Mouse (Mus musculus) heart, embryonic 12.5 days (tissue): ENCODE data around the gene Aass. TPM values are rescaled to one million over a fixed set of nuclear protein-coding genes. Genes with fewer than 3 reads are reported as not detected.
"Not testable (repeated sequence)": the region's sequence is repeated elsewhere in the genome, so short reads cannot be mapped to it uniquely, and the experiment has no call there.

ENCODE experiments used
- ATAC-seq: fragments of 200-750 bp; cut with Nextera tagmentation; 2 replicates; pipeline ENCODE4 v1.8.0; 2017; ENCODE audit warnings: moderate TSS enrichment, moderate library complexity; ENCODE audit not compliant: insufficient number of reproducible peaks, low FRiP score
- H3K27ac ChIP-seq: fragments of 300-500 bp; sonication (generic); 2 replicates; pipeline ENCODE4 v1.5.1; 2016; ENCODE audit warnings: mild to moderate bottlenecking, moderate library complexity; ENCODE audit not compliant: poor library complexity, severe bottlenecking
- H3K27me3 ChIP-seq: fragments of 300-500 bp; sonication (generic); replicated peaks from 2 replicates; pipeline ENCODE4 v1.6.1; 2016; ENCODE audit warnings: mild to moderate bottlenecking, moderate library complexity
- H3K36me3 ChIP-seq: fragments of 300-500 bp; sonication (generic); 2 replicates; pipeline ENCODE4 v1.6.1; 2016; ENCODE audit warnings: mild to moderate bottlenecking, moderate library complexity
- H3K4me1 ChIP-seq: fragments of 300-500 bp; sonication (generic); replicated peaks from 2 replicates; pipeline ENCODE4 v1.6.1; 2016; ENCODE audit warnings: mild to moderate bottlenecking
- H3K4me2 ChIP-seq: fragments of 300-500 bp; sonication (generic); 2 replicates; pipeline ENCODE4 v1.6.1; 2016; ENCODE audit warnings: mild to moderate bottlenecking, moderate library complexity
- H3K4me3 ChIP-seq: fragments of 300-500 bp; sonication (generic); 2 replicates; pipeline ENCODE4 v1.5.1; 2016; ENCODE audit warnings: mild to moderate bottlenecking
- H3K9ac ChIP-seq: fragments of 300-500 bp; sonication (generic); 2 replicates; pipeline ENCODE4 v1.6.1; 2016; ENCODE audit warnings: mild to moderate bottlenecking, moderate library complexity
- H3K9me3 ChIP-seq: fragments of 300-500 bp; sonication (generic); replicated peaks from 2 replicates; pipeline ENCODE4 v1.6.1; 2016; ENCODE audit warnings: mild to moderate bottlenecking, moderate library complexity
- WGBS: fragments of 180-500 bp; shearing (Covaris S2); methylation state at CpG from one replicate; pipeline ENCODE4 v1.1.7; 2016; 5-methylcytosine and 5-hydroxymethylcytosine counted together
- polyA plus RNA-seq: library from polyadenylated mRNA; unstranded; fragments of >200 nt; fragmentation: Nextera tagmentation; extraction: Ambion mirVana; gene quantifications from 2 replicates; pipeline ENCODE4 v1.2.1, GENCODE M21; 2016

Gene Aass
- polyA plus RNA-seq, 1 experiment from 2014 or later = 0.82 TPM

DNA sequence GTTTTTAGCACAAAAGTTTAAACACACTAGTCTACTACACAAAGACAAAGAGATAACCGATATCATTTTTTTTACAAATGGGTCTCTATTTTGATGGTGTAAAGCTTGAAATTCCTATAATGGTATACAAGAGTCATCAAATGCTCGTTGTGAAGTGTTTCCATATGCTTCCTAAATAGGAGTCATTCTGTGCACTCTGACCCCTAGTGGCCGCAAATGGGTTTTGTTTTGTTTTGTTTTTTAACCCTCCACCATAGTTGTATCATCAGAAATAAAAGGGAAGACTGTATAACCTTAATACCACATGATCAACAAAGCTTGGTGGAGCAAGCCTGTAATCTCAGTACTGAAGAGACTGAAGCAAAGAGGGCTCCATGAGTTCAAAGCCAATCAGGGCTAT is 9.9 kb downstream of the Aass start:
- Histone ChIP-seq H3K4me2 (no peak overlapping the region), H3K9ac (no peak overlapping the region), H3K4me1 (no peaks in the 10 kb centered on the region), H3K9me3 (no peaks in the 10 kb centered on the region), H3K4me3 (no peak overlapping the region), H3K27me3 (no peaks in the 10 kb centered on the region), H3K36me3 (no peaks in the 10 kb centered on the region), H3K27ac (no peak overlapping the region)
- ATAC-seq = no peak
- 38% methylated on average over 3 of the region's 3 CpGs for WGBS

- no peaks in the 10 kb centered on the region for H3K4me1 ChIP-seq
- no peak for ATAC-seq
- no peak overlapping the region for H3K4me2 ChIP-seq
- H3K9me3 ChIP-seq = no peaks in the 10 kb centered on the region
- H3K36me3 ChIP-seq = no peaks in the 10 kb centered on the region
- H3K4me3 ChIP-seq = no peak overlapping the region
- WGBS = 74% methylated on average over 6 of the region's 6 CpGs
- H3K9ac ChIP-seq = no peak overlapping the region
- no peaks in the 10 kb centered on the region for H3K27me3 ChIP-seq
- no peak overlapping the region for H3K27ac ChIP-seq
Observed at GRCm38 (mm10) chr6:23114781-23115180, 18.0 kb downstream of the Aass start.

DNA sequence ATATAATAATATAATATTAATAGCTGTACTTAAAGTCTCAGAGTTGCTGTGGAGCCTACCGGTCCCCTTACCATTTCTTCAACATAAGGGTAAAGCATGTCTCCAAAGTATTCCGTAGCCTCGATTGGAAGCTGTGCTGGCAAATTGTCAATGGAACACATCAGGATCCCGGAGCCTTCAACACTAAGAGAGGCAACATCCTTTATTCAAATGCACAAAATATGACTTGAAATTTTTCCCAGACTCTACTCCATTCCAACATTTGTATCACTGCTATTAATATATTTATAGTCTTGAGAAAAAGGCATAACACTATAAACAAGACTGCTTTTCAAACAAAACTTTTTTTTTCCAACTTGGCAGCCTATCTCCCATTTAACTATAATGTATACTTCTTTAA is 25.7 kb downstream of the Aass start:
- H3K9me3 ChIP-seq = no peaks in the 10 kb centered on the region
- no peaks in the 10 kb centered on the region for H3K27me3 ChIP-seq
- no peak overlapping the region for H3K9ac ChIP-seq
- no peak overlapping the region for H3K27ac ChIP-seq
- no peak overlapping the region for H3K4me3 ChIP-seq
- no peaks in the 10 kb centered on the region for H3K36me3 ChIP-seq
- WGBS = 82% methylated on average over 4 of the region's 4 CpGs
- ATAC-seq = no peak
- no peak overlapping the region for H3K4me2 ChIP-seq
- 0 out of 2 replicates have a peak, but pooled peaks cover 4% of the 10 kb centered on the region for H3K4me1 ChIP-seq

DNA sequence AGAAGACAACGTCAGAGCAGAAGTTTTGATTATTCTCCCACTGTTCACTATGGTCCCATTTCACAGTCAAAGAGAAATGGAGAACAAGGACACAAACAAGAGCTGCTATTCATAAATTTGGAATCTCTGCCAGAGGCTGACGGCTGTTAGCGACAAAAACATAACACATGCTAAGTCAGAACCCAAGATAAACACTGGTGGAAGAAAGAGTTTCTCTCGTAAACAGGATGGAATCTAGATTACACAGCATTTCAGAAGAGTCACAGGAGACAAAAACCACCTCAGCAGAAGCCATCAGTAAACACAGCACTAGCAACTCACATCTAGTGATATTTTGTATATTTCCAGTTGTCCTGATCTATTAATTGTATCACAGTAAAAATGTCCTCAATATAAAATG is 26.4 kb downstream of the Aass start:
- Histone ChIP-seq H3K9me3 (no peaks in the 10 kb centered on the region), H3K36me3 (no peaks in the 10 kb centered on the region), H3K9ac (no peak overlapping the region), H3K4me1 (0 out of 2 replicates have a peak, but pooled peaks cover 4% of the 10 kb centered on the region), H3K27ac (no peak overlapping the region), H3K4me2 (no peak overlapping the region), H3K27me3 (no peaks in the 10 kb centered on the region), H3K4me3 (no peak overlapping the region)
- 47% methylated on average over 4 of the region's 4 CpGs for WGBS
- no peak for ATAC-seq

- not testable (repeated sequence) for H3K27ac ChIP-seq, H3K9ac ChIP-seq, H3K36me3 ChIP-seq, ATAC-seq, H3K27me3 ChIP-seq, H3K9me3 ChIP-seq, H3K4me2 ChIP-seq, H3K4me3 ChIP-seq, H3K4me1 ChIP-seq
- WGBS = 79% methylated on average over 11 of the region's 11 CpGs
Observed at GRCm38 (mm10) chr6:23090346-23091055, 42.3 kb downstream of the Aass start.

DNA sequence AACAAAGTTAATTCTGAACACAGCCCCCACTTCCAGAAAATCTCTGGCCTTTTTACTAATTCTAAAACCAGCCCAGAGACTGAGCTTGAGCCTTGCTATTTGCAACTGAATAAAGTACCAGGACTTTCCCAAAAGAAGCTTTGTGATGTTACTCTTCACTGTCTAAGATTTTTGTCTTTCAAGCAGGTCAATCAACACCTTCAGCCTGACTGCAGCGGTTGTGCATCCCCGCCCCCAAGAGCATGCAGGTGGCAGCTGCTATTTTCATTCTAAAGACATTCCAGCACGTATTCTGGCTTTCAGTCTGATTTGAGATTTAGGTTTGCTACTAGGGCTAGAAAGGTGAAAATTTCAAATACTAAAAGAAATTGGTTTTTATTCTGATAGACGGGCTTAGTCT is 43.5 kb downstream of the Aass start:
- peak overlapping the region; percentile 25; the same call in 1 of the 2 replicates for H3K27ac ChIP-seq
- WGBS = 52% methylated on average over 4 of the region's 4 CpGs
- not testable (repeated sequence) for H3K9ac ChIP-seq, H3K27me3 ChIP-seq, H3K4me3 ChIP-seq, H3K9me3 ChIP-seq, ATAC-seq, H3K36me3 ChIP-seq, H3K4me1 ChIP-seq, H3K4me2 ChIP-seq

DNA sequence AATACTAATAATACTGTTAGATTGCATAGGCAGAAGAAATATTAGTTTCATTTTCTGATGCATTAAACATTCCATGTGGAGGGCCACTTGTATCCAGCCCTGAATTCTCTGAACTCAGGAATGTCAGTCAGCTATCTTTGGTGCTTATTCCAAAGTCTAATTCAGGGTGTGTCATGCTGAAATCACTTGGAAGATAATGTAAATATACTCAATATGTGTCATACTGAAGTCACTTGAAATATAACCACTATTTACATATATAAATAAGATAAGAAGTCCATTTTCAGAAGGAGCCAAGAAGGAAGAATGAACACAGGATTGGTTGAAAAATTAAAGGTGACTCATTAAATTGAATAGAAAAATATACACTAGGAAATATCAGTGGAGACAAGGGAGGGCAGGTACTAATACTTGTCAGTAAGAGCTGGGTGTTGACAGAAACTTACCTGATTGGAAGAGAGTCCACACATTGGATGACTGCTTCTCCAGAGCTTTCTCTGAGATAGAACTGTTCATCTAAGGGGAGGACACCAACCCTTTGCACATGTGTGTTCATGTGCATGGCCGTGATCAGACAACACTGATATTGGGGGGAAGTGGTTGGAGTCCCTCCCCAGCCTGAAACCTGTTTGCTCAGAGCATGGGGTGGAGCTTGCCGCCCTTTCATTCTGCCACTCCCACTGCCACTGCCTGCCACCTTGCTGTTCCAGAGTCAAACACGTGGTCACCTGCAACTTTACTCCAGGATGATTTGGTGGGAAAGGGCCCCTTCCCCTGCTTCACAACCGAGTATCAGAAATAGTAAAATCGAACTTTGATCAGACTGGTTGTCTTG is 48.0 kb downstream of the Aass start:
- Histone ChIP-seq H3K27ac (no peak overlapping the region), H3K4me3 (no peak overlapping the region), H3K9ac (no peak overlapping the region), H3K9me3 (peaks cover 6% of the 10 kb centered on the region), H3K4me1 (peaks cover 5% of the 10 kb centered on the region), H3K4me2 (no peak overlapping the region), H3K36me3 (no peaks in the 10 kb centered on the region), H3K27me3 (no peaks in the 10 kb centered on the region)
- 83% methylated on average over 5 of the region's 5 CpGs for WGBS
- ATAC-seq = no peak

GRCm38 (mm10) chr6:23079991-23080680 is 52.6 kb downstream of the Aass start:
- 42% methylated on average over 3 of the region's 3 CpGs for WGBS
- no peak overlapping the region for H3K9ac ChIP-seq
- H3K27ac ChIP-seq = 0 out of 2 replicates have a peak overlapping the region, but pooled peaks have one; percentile 40
- no peaks in the 10 kb centered on the region for H3K36me3 ChIP-seq
- H3K27me3 ChIP-seq = no peaks in the 10 kb centered on the region
- no peak for ATAC-seq
- peaks cover 10% of the 10 kb centered on the region for H3K4me1 ChIP-seq
- no peak overlapping the region for H3K4me3 ChIP-seq
- H3K9me3 ChIP-seq = no peaks in the 10 kb centered on the region
- H3K4me2 ChIP-seq = no peak overlapping the region

DNA sequence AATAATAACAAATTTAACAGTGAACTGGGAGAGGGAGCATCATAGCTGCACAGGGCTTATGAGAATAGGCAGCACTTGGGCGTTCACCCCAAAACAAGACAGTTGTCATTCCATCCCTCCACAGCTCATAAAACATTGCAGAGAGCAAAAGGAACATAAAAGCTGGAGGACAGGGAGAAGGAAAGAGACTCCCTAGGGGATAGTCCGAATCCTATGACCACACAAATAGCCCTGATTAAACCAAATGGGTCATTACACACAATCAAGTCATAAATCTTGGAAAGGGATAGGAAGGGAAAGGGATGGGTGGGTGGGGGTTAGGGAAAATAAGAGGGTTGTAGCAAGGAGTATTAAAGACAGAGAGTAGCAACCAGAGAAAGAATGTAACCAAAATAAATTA is 54.5 kb downstream of the Aass start:
- no peak for ATAC-seq
- no peak overlapping the region for H3K4me3 ChIP-seq
- H3K27me3 ChIP-seq = no peaks in the 10 kb centered on the region
- 78% methylated on average over 2 of the region's 2 CpGs for WGBS
- H3K27ac ChIP-seq = no peak overlapping the region
- H3K36me3 ChIP-seq = no peaks in the 10 kb centered on the region
- H3K4me1 ChIP-seq = peaks cover 10% of the 10 kb centered on the region
- no peak overlapping the region for H3K9ac ChIP-seq
- H3K4me2 ChIP-seq = no peak overlapping the region
- H3K9me3 ChIP-seq = no peaks in the 10 kb centered on the region

GRCm38 (mm10) chr6:23076060-23076459 is 56.7 kb downstream of the Aass start:
- Histone ChIP-seq H3K27ac (no peak overlapping the region), H3K36me3 (no peaks in the 10 kb centered on the region), H3K4me1 (peaks cover 10% of the 10 kb centered on the region), H3K27me3 (no peaks in the 10 kb centered on the region), H3K9me3 (no peaks in the 10 kb centered on the region), H3K4me2 (no peak overlapping the region), H3K4me3 (no peak overlapping the region), H3K9ac (no peak overlapping the region)
- ATAC-seq = no peak
- 83% methylated on average over 2 of the region's 2 CpGs for WGBS

GRCm38 (mm10) chr6:23055734-23056133 is 77.1 kb downstream of the Aass start:
- Histone ChIP-seq H3K4me3 (no peak overlapping the region), H3K27me3 (no peaks in the 10 kb centered on the region), H3K4me2 (no peak overlapping the region), H3K9ac (no peak overlapping the region), H3K27ac (no peak overlapping the region), H3K36me3 (no peaks in the 10 kb centered on the region), H3K4me1 (no peaks in the 10 kb centered on the region), H3K9me3 (no peaks in the 10 kb centered on the region; the same call in 1 of the 2 replicates)
- no peak for ATAC-seq
- WGBS = 82% methylated on average over 5 of the region's 5 CpGs
